Mouse (Mus musculus) large intestine, adult 2 months (tissue): ENCODE results near the gene Ppm1l. TPM values are rescaled to one million over a fixed set of nuclear protein-coding genes. Genes with fewer than 3 reads are reported as not detected.

Experiments used
- polyA plus RNA-seq: library from polyadenylated mRNA; depleted of rRNA; stranded (reverse); fragments of >200 nt; gene quantifications from 2 replicates; pipeline ENCODE4 v1.2.3, GENCODE M21; 2012; rRNA removed

Gene Ppm1l
- polyA plus RNA-seq, 1 experiment, result 2.6 TPM

Other genes with a start within 250 kb of the Ppm1l start
- gene Kpna4, start 189.7 kb upstream of the Ppm1l start, polyA plus RNA-seq, result 6.5 and 9.3 TPM in 2 replicates
- 0.77 and 5.4 TPM in 2 replicates for gene Arl14, start 94.4 kb upstream of the Ppm1l start, polyA plus RNA-seq